Mouse (Mus musculus): ENCODE results near the gene Gtf2b.

Gtf2b gene

GRCm38 (mm10) chr3:142817506-142817905, 52.7 kb downstream of the Gtf2b start:
- no peak for DNase-seq (ENCODE audit: low spot score)

GRCm38 (mm10) chr3:142823606-142824005, 58.8 kb downstream of the Gtf2b start:
- DNase-seq (ENCODE audit: low spot score) = no peak

GRCm38 (mm10) chr3:142826449-142827146, 61.8 kb downstream of the Gtf2b start:
- no peak for DNase-seq (ENCODE audit: low spot score)

GRCm38 (mm10) chr3:142832910-142833309, 68.1 kb downstream of the Gtf2b start:
- no peak for DNase-seq (ENCODE audit: low spot score)

All from c-Kit-positive CD71-positive TER-119-positive erythroid progenitor cells, embryonic 14.5 days (primary cell).